In genomic region chr3:33893433-33893832, GRCm38 (mm10) we compare ENCODE assay signal across 29 mouse cellular contexts. TPM values are rescaled to one million over a fixed set of nuclear protein-coding genes. Genes with fewer than 3 reads are reported as not detected.
"Had no signal": no experiment of that assay in that cellular context is flagged by ENCODE, and none has a peak within 500 bp of the region (broad histone marks: within the 10 kb centered on the region; RNA-seq: fewer than 3 reads in every experiment).

No protein-coding gene starts in this region.

- H3K27me3 ChIP-seq: limb, embryonic 12.5 days; limb, embryonic 13.5 days; limb, embryonic 15.5 days; liver, embryonic 12.5 days; liver, embryonic 13.5 days; liver, embryonic 15.5 days; lung, embryonic 15.5 days; megakaryocyte, embryonic 14.5 days; midbrain, embryonic 13.5 days; midbrain, embryonic 15.5 days had no signal

- H3K27ac ChIP-seq: limb, embryonic 10.5 days; limb, embryonic 12.5 days; limb, embryonic 13.5 days; limb, embryonic 15.5 days; liver, embryonic 12.5 days; liver, embryonic 13.5 days; liver, embryonic 14.5 days; liver, embryonic 15.5 days; lung, embryonic 15.5 days; macrophage; midbrain, embryonic 10.5 days; midbrain, embryonic 12.5 days; midbrain, embryonic 13.5 days; midbrain, embryonic 15.5 days; neural tube, embryonic 12.5 days had no signal

- H3K4me1 ChIP-seq: limb, embryonic 12.5 days; limb, embryonic 13.5 days; limb, embryonic 15.5 days; liver, embryonic 12.5 days; liver, embryonic 13.5 days; liver, embryonic 15.5 days; lung, embryonic 15.5 days; megakaryocyte, embryonic 14.5 days; midbrain, embryonic 10.5 days; midbrain, embryonic 12.5 days; midbrain, embryonic 13.5 days; midbrain, embryonic 15.5 days; neural tube, embryonic 12.5 days had no signal

- DNase-seq: left cerebral cortex, postnatal 4 days; liver; liver, embryonic 13.5 days; liver, postnatal 0 days; lung, adult 18-20 months; lung, adult 2 months; lung, embryonic 14.5 days; lung, postnatal 10 days; lung, postnatal 14 days; lung, postnatal 36 days; lung, postnatal 4 days; midbrain, embryonic 14.5 days had no signal

- H3K36me3 ChIP-seq: limb, embryonic 10.5 days; limb, embryonic 12.5 days; limb, embryonic 13.5 days; limb, embryonic 15.5 days; liver, embryonic 12.5 days; liver, embryonic 13.5 days; liver, embryonic 15.5 days; lung, embryonic 15.5 days; midbrain, embryonic 10.5 days; midbrain, embryonic 12.5 days; midbrain, embryonic 13.5 days; midbrain, embryonic 15.5 days; neural tube, embryonic 12.5 days had no signal

- H3K4me3 ChIP-seq: limb, embryonic 10.5 days; limb, embryonic 12.5 days; limb, embryonic 13.5 days; limb, embryonic 15.5 days; liver, embryonic 12.5 days; liver, embryonic 13.5 days; liver, embryonic 15.5 days; lung, embryonic 15.5 days; megakaryocyte, embryonic 14.5 days; midbrain, embryonic 10.5 days; midbrain, embryonic 12.5 days; midbrain, embryonic 13.5 days; midbrain, embryonic 15.5 days; myocyte; neural tube, embryonic 12.5 days had no signal

- H3K9me3 ChIP-seq: limb, embryonic 10.5 days; limb, embryonic 12.5 days; limb, embryonic 13.5 days; limb, embryonic 15.5 days; liver, embryonic 12.5 days; liver, embryonic 13.5 days; liver, embryonic 15.5 days; lung, embryonic 15.5 days; megakaryocyte, embryonic 14.5 days; midbrain, embryonic 10.5 days; midbrain, embryonic 12.5 days; midbrain, embryonic 13.5 days; midbrain, embryonic 15.5 days; neural tube, embryonic 12.5 days had no signal

RNA-seq across cellular contexts. Expression of gene Ccdc39, which starts 49.3 kb away (rescaled TPM):
- total RNA-seq: megakaryocyte, adult 5-6 weeks had no signal
